Mouse (Mus musculus) CH12.LX (cell line): Measurements from ENCODE around the gene Tiam1. TPM values are rescaled to one million over a fixed set of nuclear protein-coding genes. Genes with fewer than 3 reads are reported as not detected.
A peak's percentile ranks its signal among the peaks of the same experiment; 100 is the strongest.
"Not testable (repeated sequence)": the region's sequence is repeated elsewhere in the genome, so short reads cannot be mapped to it uniquely, and the experiment has no call there.

Experiments
- DNase-seq: peaks from one replicate; pipeline ENCODE4 v3.0.0-alpha.2; 2013; ENCODE audit errors: extremely low read depth
- H3K27ac ChIP-seq: 2 replicates; pipeline ENCODE4 v1.5.1; 2012; ENCODE audit warnings: low read depth, mild to moderate bottlenecking, control low read depth, moderate library complexity; ENCODE audit not compliant: insufficient read depth
- H3K27me3 ChIP-seq: replicated peaks from 2 replicates; pipeline ENCODE3; 2012; ENCODE audit warnings: inconsistent platforms
- H3K36me3 ChIP-seq, 2 experiments: replicated peaks in 1 of 2; 2 replicates each; pipeline versions ENCODE3 to v1.6.1; 2012; ENCODE audit warnings: inconsistent platforms in 1 of 2, low read length in 1 of 2, mild to moderate bottlenecking in 1 of 2, mixed read lengths in 1 of 2, moderate library complexity in 1 of 2; ENCODE audit not compliant: control insufficient read depth in 1 of 2, insufficient read depth in 1 of 2
- H3K4me1 ChIP-seq, 2 experiments: 2 replicates each; pipeline ENCODE4 v1.6.1; 2012; ENCODE audit warnings: inconsistent platforms in 1 of 2, moderate library complexity in 1 of 2; ENCODE audit not compliant: insufficient read depth in 2 of 2, control insufficient read depth in 1 of 2
- H3K4me2 ChIP-seq: 2 replicates; pipeline ENCODE4 v1.6.1; 2012; ENCODE audit warnings: low read depth, mild to moderate bottlenecking, control low read depth; ENCODE audit not compliant: poor library complexity, insufficient read depth, severe bottlenecking
- H3K4me3 ChIP-seq, 3 experiments: fragments of 150-350 bp in 1 of 3; sonication (generic) in 1 of 3; replicated peaks in 1 of 3; 2 replicates each; pipeline versions ENCODE3 to v1.5.1; 2011 to 2012; ENCODE audit warnings: low read depth in 2 of 3, low read length in 2 of 3, mild to moderate bottlenecking in 2 of 3, moderate library complexity in 2 of 3, control low read depth in 1 of 3, improper control_type of control experiment in 1 of 3, inconsistent platforms in 1 of 3, mixed read lengths in 1 of 3; ENCODE audit not compliant: poor library complexity in 1 of 3
- H3K79me2 ChIP-seq: replicated peaks from 2 replicates; pipeline ENCODE4 v1.6.1; 2012; ENCODE audit warnings: mild to moderate bottlenecking, moderate library complexity; ENCODE audit not compliant: control insufficient read depth, poor library complexity, insufficient read depth, severe bottlenecking; ENCODE audit errors: extremely low read depth
- H3K9ac ChIP-seq: 2 replicates; pipeline ENCODE4 v1.6.1; 2012; ENCODE audit warnings: low read depth, mild to moderate bottlenecking, control low read depth, moderate library complexity; ENCODE audit not compliant: insufficient read depth
- H3K9me3 ChIP-seq: replicated peaks from 2 replicates; pipeline ENCODE3; 2012; ENCODE audit warnings: low read length, inconsistent platforms, mixed read lengths
- BHLHE40 ChIP-seq: IDR thresholded peaks from 2 replicates; pipeline ENCODE4 v1.6.1; 2011; ENCODE audit warnings: mild to moderate bottlenecking, low read depth, low read length, improper control_type of control experiment
- CHD2 ChIP-seq: IDR thresholded peaks from 2 replicates; pipeline ENCODE4 v1.6.1; 2011; ENCODE audit warnings: low read length, improper control_type of control experiment
- CTCF ChIP-seq, 2 experiments: IDR thresholded peaks in 1 of 2; conservative IDR thresholded peaks in 1 of 2; 2 replicates each; pipeline ENCODE4 v1.5.1; 2011 to 2012; ENCODE audit warnings: low read depth in 2 of 2, low read length in 2 of 2, improper control_type of control experiment in 1 of 2, inconsistent platforms in 1 of 2, mild to moderate bottlenecking in 1 of 2, moderate library complexity in 1 of 2
- ELF1 ChIP-seq: IDR thresholded peaks from 2 replicates; pipeline ENCODE4 v1.6.1; 2014; ENCODE audit warnings: low read depth, mild to moderate bottlenecking, inconsistent platforms, low read length, improper control_type of control experiment
- MAFK ChIP-seq: IDR thresholded peaks from 2 replicates; pipeline ENCODE4 v1.6.1; 2011; ENCODE audit warnings: low read length, improper control_type of control experiment; ENCODE audit not compliant: insufficient replicate concordance
- MAZ ChIP-seq: IDR thresholded peaks from 2 replicates; pipeline ENCODE4 v1.6.1; 2012; ENCODE audit warnings: low read depth, mild to moderate bottlenecking, inconsistent platforms, low read length, improper control_type of control experiment, moderate library complexity
- MXI1 ChIP-seq: IDR thresholded peaks from 2 replicates; pipeline ENCODE4 v1.6.1; 2011; ENCODE audit warnings: mild to moderate bottlenecking, low read depth, low read length, improper control_type of control experiment
- POLR2A ChIP-seq: IDR thresholded peaks from 2 replicates; pipeline ENCODE4 v1.6.1; 2011; ENCODE audit warnings: low read depth, mild to moderate bottlenecking, improper control_type of control experiment, low read length
- RCOR1 ChIP-seq: conservative IDR thresholded peaks from 2 replicates; pipeline ENCODE4 v1.6.1; 2012; ENCODE audit warnings: low read depth, mild to moderate bottlenecking, inconsistent platforms, low read length, improper control_type of control experiment
- ZMIZ1 ChIP-seq: IDR thresholded peaks from 2 replicates; pipeline ENCODE4 v1.6.1; 2012; ENCODE audit warnings: low read depth, mild to moderate bottlenecking, inconsistent platforms, low read length, improper control_type of control experiment
- ZNF384 ChIP-seq: IDR thresholded peaks from 2 replicates; pipeline ENCODE4 v1.6.1; 2012; ENCODE audit warnings: low read depth, low read length, improper control_type of control experiment, inconsistent platforms
- dilution Hi-C: fragments of 300-500 bp; cut with MboI; formaldehyde crosslinking; loops from 2 replicates; pipeline ENCODE4 v1.14.3; 2020; ENCODE audit warnings: low sequenced_read_pairs; ENCODE audit not compliant: extremely low pct_unique_long_range_greater_than_20kb, extremely low pct_ligation_motif_present
- in situ Hi-C: fragments of 300-500 bp; cut with MboI; formaldehyde crosslinking; loops from 3 replicates; pipeline ENCODE4 v1.14.3; 2019; ENCODE audit warnings: low sequenced_read_pairs, low pct_ligation_motif_present, low pct_unique_long_range_greater_than_20kb, mixed read lengths
- polyA plus RNA-seq: library from polyadenylated mRNA; unstranded; fragments of >175 nt; gene quantifications from 2 replicates; pipeline ENCODE4 v1.2.1, GENCODE M21; 2012; ENCODE audit warnings: low read depth; ENCODE audit not compliant: insufficient read length
- total RNA-seq, 2 experiments: library from RNA; depleted of rRNA; stranded (reverse); fragments of 300-350 nt in 1 of 2; fragments of >200 nt in 1 of 2; gene quantifications; 2 replicates each; pipeline ENCODE4 v1.2.3; 2012 to 2014

Gene Tiam1
- total and polyA plus RNA-seq, 3 experiments: 0.03 to 0.40 (median 0.04) TPM

GRCm38 (mm10) chr16:90073510-90073909, 70.1 kb downstream of the Tiam1 start:
- H3K4me1 ChIP-seq: no peaks in the 10 kb centered on the region
- no peak overlapping the region for H3K4me2 ChIP-seq
- H3K9ac ChIP-seq: no peak overlapping the region
- H3K9me3 ChIP-seq: peaks cover 38% of the 10 kb centered on the region
- peaks cover 38% of the 10 kb centered on the region for H3K27me3 ChIP-seq
- no peak overlapping the region for H3K27ac ChIP-seq
- H3K79me2 ChIP-seq: no peaks in the 10 kb centered on the region
- no peak for TF ChIP-seq MAFK
- TF ChIP-seq ZMIZ1: no peak
- no peak for TF ChIP-seq MXI1
- TF ChIP-seq BHLHE40: no peak
- no peak for TF ChIP-seq ZNF384
- no peak for TF ChIP-seq ELF1
- TF ChIP-seq RCOR1: no peak
- TF ChIP-seq MAZ: no peak
- TF ChIP-seq POLR2A: no peak
- no peak for TF ChIP-seq CTCF (conservative IDR thresholded peaks at IDR 0.05 in 1 of 2, IDR thresholded peaks at IDR 0.05 in 1 of 2; ENCODE audit: low read depth in 2 of 2, low read length in 2 of 2)
- dilution Hi-C loops: no loop called here
- in situ Hi-C loops: no loop called here
- H3K4me3 ChIP-seq: no peak overlapping the region
- no peaks in the 10 kb centered on the region for H3K36me3 ChIP-seq
- no peak for DNase-seq

- no peaks in the 10 kb centered on the region for H3K4me1 ChIP-seq
- in situ Hi-C loops: no loop called here
- dilution Hi-C loops: no loop called here
- DNase-seq: no peak
- no peaks in the 10 kb centered on the region for H3K79me2 ChIP-seq
- H3K36me3 ChIP-seq: no peaks in the 10 kb centered on the region
- H3K4me2 ChIP-seq: no peak overlapping the region
- H3K27ac ChIP-seq: no peak overlapping the region
- H3K9ac ChIP-seq: no peak overlapping the region
- H3K9me3 ChIP-seq: peaks cover 35% of the 10 kb centered on the region
- no peak overlapping the region for H3K4me3 ChIP-seq
- H3K27me3 ChIP-seq: peaks cover 41% of the 10 kb centered on the region
- no peak for TF ChIP-seq CHD2
- TF ChIP-seq MAFK: peak; percentile 64
- TF ChIP-seq, all 38 proteins: peak for 1
Observed at GRCm38 (mm10) chr16:90072651-90073050, 70.9 kb downstream of the Tiam1 start.

DNA sequence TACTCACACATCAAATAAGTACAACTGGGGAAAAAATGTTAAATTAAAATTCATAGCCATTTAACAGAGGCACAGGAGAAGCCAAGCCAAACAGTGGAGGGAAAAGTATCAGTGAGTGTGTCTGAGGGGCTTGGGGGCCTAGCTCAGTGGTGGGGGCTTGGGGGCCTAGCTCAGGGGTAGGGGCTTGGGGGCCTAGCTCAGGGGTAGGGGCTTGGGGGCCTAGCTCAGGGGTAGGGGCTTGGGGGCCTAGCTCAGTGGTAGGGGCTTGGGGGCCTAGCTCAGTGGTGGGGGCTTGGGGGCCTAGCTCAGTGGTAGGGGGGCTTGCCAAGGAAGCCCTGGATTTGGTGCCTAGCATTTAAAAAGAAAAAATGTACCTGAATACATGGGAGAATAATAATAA, 72.4 kb downstream of the Tiam1 start:
- H3K36me3 ChIP-seq, H3K4me1 ChIP-seq, H3K79me2 ChIP-seq, H3K4me3 ChIP-seq, dilution Hi-C loops, H3K4me2 ChIP-seq, H3K27ac ChIP-seq, in situ Hi-C loops, DNase-seq, H3K9ac ChIP-seq: not testable (repeated sequence)
- Histone ChIP-seq H3K27me3 (peaks cover 45% of the 10 kb centered on the region), H3K9me3 (peaks cover 38% of the 10 kb centered on the region)
